Mouse (Mus musculus): ENCODE data around the gene Masp1.

Gene Masp1

DNA sequence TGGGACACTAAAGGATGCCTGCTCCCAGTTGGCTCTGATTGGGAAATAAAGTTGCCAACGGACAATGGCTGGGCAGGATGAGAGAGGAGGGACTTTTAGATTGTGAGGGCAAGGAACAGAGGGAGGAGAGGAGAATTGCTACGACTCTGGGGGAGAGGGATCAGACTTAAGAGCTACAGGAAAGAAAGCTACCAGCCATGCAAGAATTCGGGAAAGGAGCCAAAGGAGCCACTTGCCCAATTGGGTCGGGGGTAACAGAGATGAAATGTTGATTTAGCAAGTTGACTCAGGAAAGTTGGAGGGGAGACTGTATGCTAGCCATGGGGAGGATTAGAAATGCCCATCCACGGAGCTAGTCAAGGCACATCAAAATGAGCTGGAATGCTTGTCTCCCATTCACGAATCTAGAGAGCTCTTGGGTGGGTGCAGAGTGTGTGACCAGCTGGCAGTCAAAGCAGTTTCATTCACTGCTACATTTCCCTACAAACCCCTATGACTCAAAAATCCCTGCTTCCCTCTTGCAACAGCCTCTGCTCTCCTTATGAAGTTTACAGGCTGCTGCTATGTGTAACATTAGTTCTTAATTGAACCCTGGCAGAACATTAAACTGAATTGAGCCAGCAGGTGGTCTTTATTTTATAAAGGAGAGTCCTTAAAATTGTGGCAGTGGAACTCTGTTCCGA is 61.6 kb downstream of the Masp1 start:
- WGBS: 47% methylated on average over 7 of the region's 7 CpGs

DNA sequence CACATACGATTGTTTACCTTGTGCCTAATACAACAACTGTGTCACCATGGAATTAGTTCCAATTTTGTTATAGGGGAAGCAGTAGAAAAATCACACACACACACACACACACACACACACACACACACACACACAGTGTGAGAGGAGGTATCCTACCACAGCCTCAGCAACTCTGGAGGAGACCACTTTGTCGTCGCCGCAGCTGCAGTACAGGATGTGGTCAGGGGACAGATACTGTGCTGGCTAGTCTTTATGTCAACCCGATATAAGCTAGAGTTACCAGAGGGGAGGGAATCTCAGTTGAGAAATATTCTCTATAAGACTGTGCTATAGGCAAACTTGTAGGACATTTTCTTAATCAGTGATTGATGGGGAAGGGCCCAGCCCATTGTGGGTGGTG is 63.3 kb downstream of the Masp1 start:
- 93% methylated on average over 5 of the region's 5 CpGs for WGBS

DNA sequence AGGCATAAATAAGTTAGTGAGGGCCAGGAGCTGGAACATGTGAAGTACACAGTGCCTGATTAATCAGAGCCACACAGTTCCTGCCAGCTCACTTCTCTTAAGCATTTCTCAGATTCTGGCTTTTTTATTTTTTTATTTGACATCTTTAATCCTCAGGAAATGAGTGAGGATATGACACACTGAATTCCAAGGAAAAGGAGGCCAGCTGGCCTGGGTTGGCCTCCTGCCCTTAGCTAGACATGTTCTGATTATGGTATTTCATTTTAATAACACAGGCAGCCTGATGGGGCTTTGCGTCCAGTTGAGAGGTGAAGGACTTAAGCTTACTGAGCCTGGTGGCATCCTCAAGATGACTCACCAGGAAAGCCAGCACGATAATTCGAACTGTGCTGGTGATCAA is 64.1 kb downstream of the Masp1 start:
- 81% methylated on average over 3 of the region's 3 CpGs for WGBS

GRCm38 (mm10) chr16:23454376-23454775 is 66.2 kb downstream of the Masp1 start:
- 60% methylated on average over 6 of the region's 6 CpGs for WGBS

DNA sequence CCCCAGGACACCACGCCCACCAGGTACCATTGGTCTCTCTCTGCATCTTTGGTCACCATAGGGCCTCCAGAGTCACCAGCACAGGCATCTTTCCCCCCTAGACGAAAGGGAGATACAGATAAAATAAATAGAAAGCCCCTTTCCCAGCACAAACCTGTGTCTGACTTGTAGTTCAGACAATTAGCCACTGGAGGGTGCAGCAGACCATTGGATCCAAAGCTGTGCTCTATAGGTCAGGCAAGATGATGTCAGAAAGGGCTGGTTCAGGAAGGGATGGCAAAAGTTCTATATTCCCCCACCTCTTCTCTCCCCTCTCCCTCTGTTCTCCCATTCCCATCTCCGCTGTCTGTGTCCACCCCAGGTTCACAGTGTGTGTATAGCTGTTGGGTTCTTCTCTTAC is 68.1 kb downstream of the Masp1 start:
- 22% methylated on average over 3 of the region's 3 CpGs for WGBS

- WGBS: 86% methylated on average over 4 of the region's 4 CpGs
These were observed 69.8 kb downstream of the Masp1 start for GRCm38 (mm10) chr16:23450816-23451215.

DNA sequence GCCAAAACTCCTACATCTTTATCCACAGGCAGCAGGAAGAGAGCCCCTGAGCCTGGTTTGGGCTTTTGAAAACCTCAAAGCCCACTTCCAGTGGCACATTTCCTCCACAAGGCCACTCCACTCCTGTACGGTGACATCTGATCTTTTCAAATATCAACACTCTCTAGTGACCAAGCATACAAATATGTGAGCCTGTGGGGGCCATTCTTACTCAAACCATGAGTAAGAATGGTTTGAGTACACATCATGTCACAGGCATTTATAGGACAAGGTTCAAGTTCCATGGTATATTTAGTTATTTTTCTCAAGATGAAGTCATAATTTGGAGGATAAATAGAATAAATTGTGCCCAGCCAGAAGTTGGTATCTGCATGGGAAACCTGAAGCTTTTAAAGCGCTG is 70.7 kb downstream of the Masp1 start:
- WGBS: 82% methylated on average over 2 of the region's 2 CpGs

GRCm38 (mm10) chr16:23444231-23444630 is 76.4 kb downstream of the Masp1 start:
- 94% methylated on average over 4 of the region's 4 CpGs for WGBS

DNA sequence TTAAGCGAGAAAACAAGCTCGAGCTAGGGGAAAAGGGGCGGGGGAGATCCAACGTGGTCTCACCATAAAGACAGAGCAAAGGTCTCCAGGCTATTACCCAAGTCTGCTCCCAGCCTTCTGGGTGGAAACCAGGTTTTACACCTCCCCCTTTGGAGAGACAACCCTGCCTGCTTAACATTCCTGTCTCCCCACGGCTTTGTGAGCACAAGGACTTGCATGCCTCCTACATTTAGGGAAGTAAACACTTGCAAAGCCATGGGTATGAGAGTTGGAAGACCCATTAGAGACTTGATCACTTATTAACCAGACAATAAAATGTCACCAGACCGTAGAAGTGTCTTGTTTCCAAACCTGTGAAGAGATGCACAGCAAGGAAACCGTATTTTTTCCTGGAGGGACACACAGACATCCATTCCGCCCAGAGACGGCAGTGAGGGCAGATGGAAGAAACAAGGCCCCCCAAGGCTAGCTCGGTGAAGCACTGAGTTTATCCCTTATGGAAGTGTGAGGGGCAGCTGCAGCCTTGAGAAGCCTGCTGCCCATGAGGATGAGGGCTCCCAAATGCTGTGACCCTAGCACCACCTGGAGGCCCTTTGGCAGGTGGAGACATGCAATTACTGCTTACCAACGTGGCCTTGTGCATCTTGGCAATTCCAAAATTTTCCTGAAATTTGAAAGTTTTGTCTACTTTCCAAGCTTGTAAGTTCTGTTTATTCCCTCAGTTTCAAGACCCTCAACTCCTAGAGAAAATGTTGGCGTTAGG is 83.0 kb downstream of the Masp1 start:
- 79% methylated on average over 12 of the region's 12 CpGs for WGBS

- WGBS: 86% methylated on average over 8 of the region's 8 CpGs
These were observed 90.6 kb downstream of the Masp1 start for GRCm38 (mm10) chr16:23429991-23430390.

- WGBS: 73% methylated on average over 7 of the region's 7 CpGs
These were observed 91.8 kb downstream of the Masp1 start, which contains the start of gene Rtp1 for GRCm38 (mm10) chr16:23428647-23429319. Gene Rtp1, plus strand, starts transcription at chr16:23429133.

DNA sequence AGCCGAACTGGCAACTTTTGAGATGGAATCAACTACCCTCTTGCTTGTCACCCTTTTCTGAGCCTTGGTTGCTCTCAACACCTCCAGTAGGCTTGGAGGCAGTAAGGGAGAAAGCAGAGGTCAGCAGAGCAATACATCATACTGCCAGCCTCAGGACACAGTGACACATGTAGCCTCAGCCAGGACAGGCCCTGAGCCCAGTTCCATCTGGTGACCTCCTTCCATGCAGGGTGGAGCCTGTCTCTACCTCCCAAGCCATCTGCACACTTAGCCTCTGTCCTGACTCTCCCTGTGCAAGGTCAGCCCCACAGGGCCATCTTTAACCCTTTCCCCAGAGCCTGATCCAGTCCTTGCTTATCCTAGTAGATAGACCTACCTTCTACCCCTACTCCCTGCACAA is 92.9 kb downstream of the Masp1 start:
- 97% methylated on average over 1 of the region's 1 CpGs for WGBS

DNA sequence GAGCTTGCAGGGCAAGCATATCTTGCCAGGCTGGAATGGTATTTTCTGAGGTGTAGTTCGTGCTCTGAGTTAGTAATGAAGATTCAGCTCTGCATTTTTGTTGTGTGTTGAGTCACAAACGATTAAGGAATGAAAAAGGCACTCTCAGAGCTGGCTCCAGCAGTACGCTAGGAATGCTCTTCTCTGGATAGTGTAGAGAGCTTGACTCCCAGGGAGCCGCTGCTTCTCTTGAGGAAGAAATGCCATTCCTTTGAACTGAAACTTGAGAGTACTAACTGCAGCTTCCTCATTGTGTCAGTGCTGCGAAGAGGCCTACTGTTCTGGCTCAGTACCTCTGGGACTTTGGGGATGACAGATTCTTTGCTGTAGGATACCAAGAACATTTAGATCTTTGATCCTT is 96.8 kb downstream of the Masp1 start:
- 56% methylated on average over 5 of the region's 5 CpGs for WGBS

- WGBS: 86% methylated on average over 8 of the region's 8 CpGs
These were observed 101.0 kb downstream of the Masp1 start for GRCm38 (mm10) chr16:23419565-23420085.

DNA sequence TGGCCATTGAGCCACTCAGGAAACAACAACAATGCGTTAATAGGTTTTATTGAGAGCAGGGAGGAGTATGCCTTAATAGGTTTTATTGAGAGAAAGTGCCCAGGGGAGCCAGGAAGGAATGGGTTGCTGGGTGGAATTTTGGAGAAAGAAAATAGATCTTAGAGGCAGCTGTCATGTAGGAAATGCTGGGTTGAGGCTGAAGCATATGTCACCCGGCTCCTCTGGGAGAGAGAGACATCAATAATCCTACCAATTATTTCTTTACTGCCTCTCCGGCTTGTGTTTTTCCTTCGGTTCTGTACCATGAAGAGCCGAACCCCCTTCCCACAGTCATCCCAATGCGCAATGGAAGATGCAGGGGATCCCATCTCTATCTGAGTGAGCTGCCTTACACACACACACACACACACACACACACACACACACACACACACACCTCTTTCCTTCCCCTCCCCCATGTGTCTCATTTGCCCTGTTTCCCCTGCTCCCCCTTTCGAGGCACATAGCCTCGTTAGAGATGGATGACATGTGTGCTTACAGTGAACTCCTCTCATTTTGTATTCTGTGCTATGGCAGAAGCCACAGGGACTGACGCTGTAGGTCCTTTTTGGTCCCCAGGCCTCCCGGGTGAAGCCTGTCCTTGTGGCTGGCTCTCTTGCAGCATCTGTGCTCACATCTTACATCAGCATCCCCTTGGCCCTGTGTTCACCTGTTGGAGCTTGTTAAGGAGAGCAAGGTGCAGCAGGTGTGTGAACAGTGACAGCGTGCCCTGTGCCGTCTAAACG is 103.0 kb downstream of the Masp1 start:
- 80% methylated on average over 13 of the region's 13 CpGs for WGBS

DNA sequence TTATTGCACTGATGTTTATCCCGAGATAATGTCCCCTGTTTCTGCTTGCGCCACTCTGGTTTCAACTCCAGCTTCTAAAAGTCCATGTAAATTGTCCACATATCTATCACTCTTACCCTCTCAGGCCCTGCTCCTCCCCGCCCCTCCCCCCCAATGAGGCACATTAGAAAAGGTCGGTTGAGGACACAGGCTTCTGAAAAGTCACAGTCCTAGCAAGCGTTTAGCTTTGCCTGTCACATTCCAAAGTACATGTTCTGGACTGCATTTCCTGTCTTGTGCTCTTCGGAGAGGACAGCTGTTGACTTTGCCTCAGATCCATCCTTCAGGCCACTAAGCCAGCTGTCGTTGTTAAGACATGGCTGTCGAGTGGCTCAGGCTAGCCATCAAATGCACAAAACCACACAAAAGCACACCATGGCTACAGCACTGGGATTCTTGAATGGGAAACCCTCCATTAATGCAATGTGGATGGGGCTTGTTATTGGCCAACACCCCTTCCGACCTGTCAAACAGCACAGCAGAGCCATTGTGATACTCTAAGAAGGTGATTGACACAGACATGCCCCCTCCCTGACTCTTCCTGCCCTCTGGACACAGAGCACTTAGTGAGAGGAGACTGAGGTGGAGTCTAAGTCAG is 103.8 kb downstream of the Masp1 start:
- 65% methylated on average over 9 of the region's 9 CpGs for WGBS

DNA sequence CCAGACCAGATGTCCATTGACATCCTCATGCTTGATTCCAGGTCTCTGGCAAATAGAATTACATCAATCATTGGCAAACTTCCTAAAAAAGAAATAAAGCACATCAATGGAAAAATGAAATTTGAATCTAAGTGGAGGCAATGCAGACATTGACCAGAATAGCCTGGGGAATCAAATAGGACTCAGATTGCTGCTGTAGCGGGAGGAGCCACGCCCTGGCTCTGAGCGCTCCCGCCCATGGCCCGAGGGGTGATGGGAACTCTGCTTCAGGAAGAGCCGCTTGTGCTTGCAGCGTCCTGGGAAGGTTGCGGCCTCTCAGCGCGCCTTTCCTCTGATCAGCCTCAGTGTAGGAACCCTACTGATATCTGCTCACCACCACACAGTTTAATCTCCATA is 104.4 kb downstream of the Masp1 start:
- 52% methylated on average over 10 of the region's 10 CpGs for WGBS

DNA sequence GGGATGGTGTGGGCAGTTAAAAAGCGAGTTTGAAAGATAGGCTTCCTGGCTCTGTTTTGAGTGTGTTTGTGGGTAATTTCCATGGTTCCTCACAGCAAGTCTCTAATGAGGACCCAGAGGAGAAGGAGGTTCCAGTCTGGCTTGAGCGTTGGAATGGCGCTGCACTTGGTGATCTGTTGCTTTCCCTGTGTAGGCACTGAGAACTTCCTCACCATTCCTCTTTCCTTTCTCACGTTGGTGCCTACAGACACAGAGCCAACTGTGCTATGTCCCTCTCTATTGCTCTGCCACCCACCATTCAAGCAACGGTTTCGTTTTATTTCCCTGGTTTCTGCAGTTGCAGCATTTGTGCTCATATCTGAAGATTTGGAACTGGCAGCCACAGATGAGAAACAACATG is 107.7 kb downstream of the Masp1 start:
- 54% methylated on average over 6 of the region's 6 CpGs for WGBS

GRCm38 (mm10) chr16:23403008-23403755 is 117.4 kb downstream of the Masp1 start:
- 45% methylated on average over 8 of the region's 8 CpGs for WGBS

- WGBS: 82% methylated on average over 3 of the region's 3 CpGs
These were observed 118.7 kb downstream of the Masp1 start for GRCm38 (mm10) chr16:23401959-23402358.

- WGBS: 65% methylated on average over 4 of the region's 4 CpGs
These were observed 119.2 kb downstream of the Masp1 start for GRCm38 (mm10) chr16:23401463-23401862.

Data from cerebral cortex, adult 2 months (tissue).